Comparison of ENCODE assay signal across 9 mouse cellular contexts in the genomic region with DNA sequence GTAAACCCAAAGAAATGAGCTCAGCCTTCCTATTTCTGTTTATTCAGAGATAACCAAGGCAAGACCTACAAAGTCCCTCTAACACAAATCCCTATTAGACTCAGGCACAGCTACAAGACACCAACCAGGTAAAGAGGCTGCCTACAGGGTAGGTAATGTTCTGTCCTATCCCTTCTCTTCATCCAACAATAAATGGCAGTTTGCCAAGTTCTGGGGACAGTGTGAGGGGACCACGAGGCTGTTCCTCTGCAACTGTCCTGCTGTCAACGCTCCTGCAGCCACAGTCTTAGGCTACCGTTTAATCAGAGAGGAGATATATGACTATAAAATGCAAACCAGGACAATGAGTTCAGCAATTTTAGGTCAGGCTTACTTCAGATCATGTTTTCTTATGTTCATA.
"Had no signal": no experiment of that assay in that cellular context is flagged by ENCODE, and none has a peak within 500 bp of the region (broad histone marks: within the 10 kb centered on the region; RNA-seq: fewer than 3 reads in every experiment).

No protein-coding gene starts in this region.

- ATAC-seq: intestine, embryonic 16.5 days; liver, postnatal 0 days; midbrain, embryonic 15.5 days had no signal

- DNase-seq: kidney, adult 2 months; kidney, postnatal 14 days; liver; liver, embryonic 13.5 days; liver, postnatal 0 days; lung, postnatal 14 days; thymus, postnatal 36 days had no signal
